Mouse (Mus musculus): ENCODE results near the gene Pan3.

DNA sequence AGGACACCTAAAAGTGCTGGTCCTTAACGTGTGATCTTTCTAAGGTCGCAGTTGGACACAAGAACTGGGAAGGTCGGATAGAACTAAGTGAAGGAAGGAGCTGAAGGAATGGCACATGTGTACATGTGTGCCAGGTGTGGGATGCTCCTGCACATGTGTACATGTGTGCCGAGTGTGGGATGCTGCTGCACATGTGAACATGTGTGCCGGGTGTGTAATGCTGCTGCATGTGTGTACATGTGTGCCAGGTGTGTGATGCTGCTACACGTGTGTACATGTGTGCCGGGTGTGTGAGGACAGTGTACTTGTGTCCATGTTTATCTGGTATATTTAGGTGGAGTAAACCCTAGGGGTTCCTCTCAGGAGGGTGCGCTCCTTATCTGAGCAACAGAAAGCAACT, 3.0 kb downstream of the Pan3 start:
- TF ChIP-seq CTCF (IDR thresholded peaks at IDR 0.05; ENCODE audit: low read depth) = no peak
- TF ChIP-seq EP300 (IDR thresholded peaks at IDR 0.05; ENCODE audit: low read depth) = no peak
